Mouse (Mus musculus): ENCODE measurements around the gene Cpn1.

The Cpn1 gene

GRCm38 (mm10) chr19:43986069-43986794 is at the start of gene Cpn1:
Gene Cpn1 (minus strand): TSS chr19:43986556.
- DNase-seq: no peak

- no peak for DNase-seq
These were observed 47.0 kb upstream of the Cpn1 start for GRCm38 (mm10) chr19:44033396-44033795.

DNA sequence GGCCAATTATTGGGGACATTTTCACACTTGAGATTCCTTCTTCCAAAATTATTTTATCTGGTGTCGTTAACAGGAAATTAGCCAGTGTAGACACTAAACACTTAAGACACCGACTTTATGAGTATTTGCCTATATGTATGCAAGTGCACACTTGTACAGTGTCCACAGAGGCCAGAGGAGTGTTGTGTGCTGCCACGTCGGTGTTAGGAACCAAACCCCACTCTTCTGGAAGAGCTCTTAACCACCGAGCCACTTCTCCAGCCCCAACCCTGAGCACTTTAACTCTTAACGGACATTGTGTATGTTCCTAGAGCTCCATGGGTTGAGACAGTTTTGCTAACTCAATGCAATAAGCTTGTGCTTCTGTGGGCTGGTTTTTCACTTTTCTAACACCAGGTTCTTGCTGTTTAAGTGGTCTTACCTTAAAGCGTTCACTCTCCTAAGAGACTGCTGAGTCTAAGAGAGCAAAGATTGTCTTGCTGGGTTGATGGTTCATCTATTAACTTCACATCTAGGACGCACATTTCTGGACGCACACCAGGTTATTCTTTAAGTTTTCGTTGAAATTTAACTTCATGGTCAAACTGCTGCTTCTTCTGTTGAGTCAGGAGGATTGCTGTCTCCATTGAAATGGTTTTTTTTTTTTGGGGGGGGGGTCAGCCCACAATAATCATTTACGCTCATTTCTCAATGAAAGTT is 45.8 kb upstream of the Cpn1 start:
- DNase-seq: no peak

DNA sequence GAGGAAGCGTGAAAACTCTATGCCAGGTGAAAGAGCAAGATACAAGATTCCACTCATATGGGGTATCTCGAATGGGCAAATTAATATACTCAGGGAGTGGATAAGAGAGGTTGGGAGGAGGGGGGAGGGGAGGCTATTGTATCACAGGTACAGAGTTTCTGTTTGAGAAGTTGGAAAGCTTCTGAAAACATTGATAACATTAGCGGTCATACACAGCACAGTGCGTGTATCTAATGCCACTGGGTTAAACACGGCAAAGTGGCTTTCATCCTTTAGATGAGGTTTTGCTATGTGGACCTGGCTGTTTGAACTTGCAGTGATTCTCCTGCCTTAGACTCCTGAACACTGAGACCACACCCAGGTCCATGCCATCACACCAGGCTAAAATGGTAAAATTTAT is 43.7 kb upstream of the Cpn1 start:
- DNase-seq: no peak

DNA sequence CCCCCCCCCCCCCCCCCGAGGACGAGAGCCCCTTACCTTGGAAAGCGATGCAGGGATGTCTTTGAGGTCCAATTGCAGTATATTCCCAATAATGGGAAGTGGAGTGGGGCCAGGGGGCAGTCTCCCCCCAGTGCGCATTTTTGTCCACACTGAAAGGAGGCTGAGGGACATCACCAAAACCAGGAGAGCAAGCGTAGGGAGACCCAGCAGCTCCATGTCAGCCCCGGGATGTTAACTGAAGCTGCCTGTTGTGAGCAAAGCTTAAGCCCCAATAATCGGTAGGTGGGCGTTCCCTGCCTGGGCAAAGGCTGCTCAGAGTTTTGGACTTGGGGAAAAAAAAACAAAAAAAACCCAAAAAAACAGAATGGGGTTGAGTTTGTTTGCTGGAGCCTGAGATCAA is 42.6 kb upstream of the Cpn1 start, which contains the start of gene Cyp2c23:
Cyp2c23 (minus strand) TSS at position 237 of the 400 bp plus-strand sequence.
- DNase-seq: no peak

GRCm38 (mm10) chr19:44026956-44027530 is 40.7 kb upstream of the Cpn1 start:
- DNase-seq: no peak

DNA sequence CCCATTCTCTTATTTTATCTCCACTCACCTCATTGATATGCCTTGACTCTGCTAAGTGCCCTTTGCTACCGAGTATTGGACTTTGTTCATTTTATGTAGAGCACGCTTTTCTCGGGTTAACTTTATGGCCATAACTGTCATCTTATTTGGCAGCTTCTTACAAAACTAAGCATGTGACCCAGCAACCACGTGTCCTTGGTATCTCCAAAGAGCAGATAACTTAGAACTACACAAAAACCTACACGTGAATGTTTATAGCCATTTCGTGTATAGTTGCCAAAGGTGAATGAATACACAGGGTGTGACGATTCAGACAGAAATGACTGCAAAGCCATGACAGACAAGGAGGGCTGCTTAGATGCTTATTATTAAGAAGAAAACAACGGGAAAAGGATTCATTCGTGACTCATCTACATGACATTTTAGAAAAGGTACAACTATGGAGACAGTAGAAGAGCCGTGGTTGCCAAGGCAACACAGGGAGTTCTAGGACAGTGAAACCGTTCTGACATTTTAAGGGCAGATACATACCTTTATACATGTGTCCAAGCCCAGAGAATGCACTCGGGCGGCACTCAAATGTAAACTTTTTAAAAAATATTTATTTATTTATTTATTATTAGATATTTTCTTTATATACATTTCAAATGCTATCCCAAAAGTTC is 38.7 kb upstream of the Cpn1 start:
- DNase-seq: no peak

DNA sequence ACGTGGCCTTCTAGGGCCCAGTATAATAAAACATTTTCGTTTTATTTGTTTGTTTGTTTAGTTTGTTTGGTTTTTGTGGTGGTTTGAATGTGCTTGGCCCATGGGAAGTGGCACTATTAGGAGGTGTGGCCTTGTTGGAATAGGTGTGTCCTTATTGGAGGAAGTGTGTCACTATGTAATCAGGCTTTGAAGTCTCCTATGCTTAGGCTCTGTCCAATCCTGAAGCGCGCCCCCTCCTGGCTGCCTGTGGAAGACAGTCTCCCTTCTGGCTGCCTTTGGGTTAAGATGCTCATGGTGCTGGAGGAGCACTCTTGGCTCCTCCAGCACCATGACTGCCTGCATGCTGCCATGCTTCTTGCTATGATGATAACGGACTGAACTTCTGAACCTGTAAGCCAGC is 36.7 kb upstream of the Cpn1 start:
- DNase-seq: peak; percentile 38

- DNase-seq: no peak
These were observed 35.1 kb upstream of the Cpn1 start for GRCm38 (mm10) chr19:44021502-44021901.

- no peak for DNase-seq
These were observed 33.4 kb upstream of the Cpn1 start for GRCm38 (mm10) chr19:44019739-44020138.

DNA sequence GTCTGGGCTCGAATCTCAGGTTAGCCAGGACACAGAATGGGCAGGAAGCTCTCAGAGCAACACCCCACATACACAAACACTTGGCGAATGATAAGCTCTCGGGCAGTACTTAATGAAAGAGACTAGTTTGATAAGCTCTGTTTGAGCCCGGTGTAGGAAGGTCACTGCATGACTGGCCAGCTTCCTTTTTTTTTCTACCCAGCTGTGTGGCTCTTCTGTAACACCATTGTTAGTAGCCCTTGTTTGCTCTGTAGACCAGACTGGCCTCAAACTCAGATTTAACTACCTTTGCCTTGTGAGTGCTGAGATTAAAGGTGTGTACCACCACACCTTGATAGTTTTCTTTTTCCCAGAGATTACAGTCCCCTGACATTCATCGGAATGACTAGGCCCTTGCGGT is 27.5 kb upstream of the Cpn1 start:
- no peak for DNase-seq

GRCm38 (mm10) chr19:44008784-44009183 is 22.4 kb upstream of the Cpn1 start:
- no peak for DNase-seq

DNA sequence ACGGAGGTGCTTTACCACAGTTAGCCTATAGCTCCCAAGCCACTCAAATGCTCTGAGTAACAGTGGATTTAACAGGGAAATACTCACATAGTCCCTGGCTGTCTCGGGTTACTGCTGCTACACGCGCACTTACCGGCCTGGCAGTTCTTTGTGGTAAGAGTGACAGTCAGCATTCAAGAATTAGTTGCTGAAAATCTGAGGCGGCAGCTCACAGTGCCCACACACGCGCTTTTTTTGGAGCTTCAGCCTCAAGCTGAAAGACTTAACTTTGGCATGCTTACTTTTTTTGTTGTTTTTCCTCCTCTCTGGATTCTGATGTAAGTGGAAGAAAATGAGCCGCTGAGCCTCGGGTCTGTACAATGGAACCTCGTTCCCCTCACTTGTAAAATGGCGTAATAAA is 20.8 kb upstream of the Cpn1 start:
- DNase-seq: no peak

GRCm38 (mm10) chr19:44005025-44005424 is 18.7 kb upstream of the Cpn1 start:
- DNase-seq: no peak

GRCm38 (mm10) chr19:44004261-44004660 is 17.9 kb upstream of the Cpn1 start:
- DNase-seq: no peak

GRCm38 (mm10) chr19:44000720-44001119 is 14.4 kb upstream of the Cpn1 start:
- DNase-seq: no peak

DNA sequence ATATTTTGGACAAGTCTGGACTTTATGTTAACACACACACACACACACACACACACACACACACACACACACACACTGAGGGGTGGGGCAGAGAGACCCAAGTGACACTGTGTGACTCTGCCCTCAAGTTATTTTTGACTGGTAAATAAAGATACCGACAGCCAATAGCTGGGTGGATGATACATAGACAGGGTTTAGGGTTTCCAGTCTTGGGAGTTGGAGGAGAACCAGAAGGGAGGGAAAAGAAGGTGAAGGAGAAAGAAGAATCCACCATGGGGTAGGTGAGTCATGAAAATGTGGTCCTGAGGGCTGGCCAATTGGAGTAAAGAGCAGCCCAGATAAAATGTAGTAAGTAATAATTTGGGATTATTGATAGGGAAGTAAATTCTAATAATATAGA is 13.7 kb upstream of the Cpn1 start:
- no peak for DNase-seq

GRCm38 (mm10) chr19:43998802-43999527 is 12.6 kb upstream of the Cpn1 start:
- DNase-seq: no peak

GRCm38 (mm10) chr19:43998101-43998500 is 11.7 kb upstream of the Cpn1 start:
- DNase-seq: no peak

- DNase-seq: no peak
These were observed 9.1 kb upstream of the Cpn1 start for GRCm38 (mm10) chr19:43995427-43995826.

DNA sequence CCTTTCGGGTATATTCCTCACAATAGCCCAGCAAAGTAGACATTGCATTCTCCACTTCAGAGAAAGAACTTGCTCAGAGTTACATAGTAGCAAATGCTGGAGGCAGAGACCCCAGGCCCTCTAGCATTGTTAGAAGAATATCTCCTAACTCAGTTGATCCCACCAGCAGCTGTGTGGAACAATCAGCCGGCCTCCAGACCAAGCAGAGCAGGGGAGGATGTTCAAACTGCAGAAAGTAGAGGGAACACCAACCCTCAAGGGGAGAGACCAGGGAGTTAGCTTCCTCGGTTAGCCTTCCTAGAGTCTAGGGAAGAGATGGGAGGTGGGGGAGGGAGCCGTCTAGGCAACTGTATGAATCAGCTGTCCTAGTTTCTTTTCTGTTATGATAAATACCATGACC is 6.1 kb upstream of the Cpn1 start:
- DNase-seq: no peak

DNA sequence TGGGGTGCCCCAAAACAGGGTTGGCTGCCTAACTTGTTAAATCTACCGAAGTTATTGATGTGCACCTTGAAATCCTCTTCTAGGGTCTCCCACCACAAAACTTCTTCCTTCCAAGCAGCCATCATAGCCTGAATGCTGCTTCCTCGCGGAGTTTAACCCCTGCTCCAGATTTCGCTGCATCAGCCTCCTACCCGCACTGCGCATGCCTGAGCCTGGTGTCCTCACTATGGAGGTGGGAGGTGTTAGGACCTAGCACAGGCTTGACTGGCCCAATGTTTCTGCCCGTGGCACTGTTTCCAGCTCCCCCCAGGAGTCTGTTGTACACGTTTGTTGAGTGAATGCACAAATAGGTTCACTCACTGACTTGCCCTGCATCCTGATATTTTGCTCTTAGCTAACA is 4.0 kb upstream of the Cpn1 start:
- no peak for DNase-seq

GRCm38 (mm10) chr19:43981992-43982391 is 4.4 kb downstream of the Cpn1 start:
- no peak for DNase-seq

All from thymus, postnatal 14 days (tissue).